Mouse (Mus musculus) thymus, adult 2 months (tissue): ENCODE data around the gene Mtss1l. TPM values are rescaled to one million over a fixed set of nuclear protein-coding genes. Genes with fewer than 3 reads are reported as not detected.
A peak's percentile ranks its signal among the peaks of the same experiment; 100 is the strongest.

Source experiments
- DNase-seq: peaks from one replicate; pipeline ENCODE4 v3.0.0; 2021
- H3K27ac ChIP-seq: fragments of 200-500 bp; 2 replicates; pipeline ENCODE4 v1.5.1; 2012; ENCODE audit warnings: low read length, control low read depth; ENCODE audit not compliant: control insufficient read depth, insufficient read depth
- H3K27me3 ChIP-seq: fragments of 200-500 bp; 2 replicates; pipeline ENCODE4 v1.6.1; 2012; ENCODE audit warnings: mild to moderate bottlenecking, low read length, moderate library complexity, mixed read lengths; ENCODE audit not compliant: control insufficient read depth, insufficient read depth
- H3K36me3 ChIP-seq: fragments of 200-500 bp; 2 replicates; pipeline ENCODE4 v1.6.1; 2012; ENCODE audit warnings: mild to moderate bottlenecking, low read length, moderate library complexity; ENCODE audit not compliant: control insufficient read depth, insufficient read depth
- H3K4me1 ChIP-seq: fragments of 200-500 bp; replicated peaks from 2 replicates; pipeline ENCODE4 v1.6.1; 2012; ENCODE audit warnings: low read length; ENCODE audit not compliant: control insufficient read depth, insufficient read depth
- H3K4me3 ChIP-seq: fragments of 200-500 bp; 2 replicates; pipeline ENCODE4 v1.5.1; 2012; ENCODE audit warnings: mild to moderate bottlenecking, low read length, control low read depth, moderate library complexity; ENCODE audit not compliant: control insufficient read depth, insufficient read depth
- CTCF ChIP-seq: fragments of 200-500 bp; IDR thresholded peaks from 2 replicates; pipeline ENCODE4 v1.5.1; 2012; ENCODE audit warnings: mild to moderate bottlenecking, control low read depth, low read length, moderate library complexity, borderline replicate concordance; ENCODE audit not compliant: control insufficient read depth, poor library complexity, insufficient read depth; ENCODE audit errors: extremely low read depth
- POLR2A ChIP-seq: fragments of 200-500 bp; IDR thresholded peaks from 2 replicates; pipeline ENCODE4 v1.6.1; 2012; ENCODE audit warnings: mild to moderate bottlenecking, low read length, control low read depth, moderate library complexity; ENCODE audit not compliant: control insufficient read depth, poor library complexity, insufficient read depth; ENCODE audit errors: extremely low read depth
- WGBS: fragments of 180-500 bp; shearing (Covaris S2); methylation state at CpG from one replicate; pipeline ENCODE4 v1.1.7; 2018; 5-methylcytosine and 5-hydroxymethylcytosine counted together
- polyA plus RNA-seq: library from polyadenylated mRNA; depleted of rRNA; stranded (reverse); fragments of >200 nt; gene quantifications from 2 replicates; pipeline ENCODE4 v1.2.3, GENCODE M21; 2012

Gene Mtss1l
- polyA plus RNA-seq, 1 experiment = 43.6 TPM

DNA sequence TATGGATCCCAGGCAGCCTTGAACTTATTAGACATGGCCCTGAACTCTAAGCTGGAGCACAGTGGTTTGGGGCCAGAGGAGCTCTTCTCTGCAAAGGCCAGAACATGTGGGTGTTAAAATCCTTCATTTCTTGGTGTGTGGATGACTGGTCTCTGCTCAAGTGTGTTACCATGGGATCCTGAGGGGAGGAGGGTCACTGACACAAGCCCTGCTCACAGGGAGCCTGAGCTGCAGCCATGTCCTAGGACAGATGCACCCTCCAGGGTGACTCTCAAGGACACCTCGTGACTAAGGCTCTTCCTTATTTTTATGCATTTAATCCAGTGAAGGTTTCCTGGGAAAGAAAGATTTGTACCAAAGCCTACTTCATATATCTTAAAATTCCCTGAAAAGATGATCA lies 23.2 kb upstream of the Mtss1l start:
- H3K27ac ChIP-seq = no peak overlapping the region
- no peak for DNase-seq

DNA sequence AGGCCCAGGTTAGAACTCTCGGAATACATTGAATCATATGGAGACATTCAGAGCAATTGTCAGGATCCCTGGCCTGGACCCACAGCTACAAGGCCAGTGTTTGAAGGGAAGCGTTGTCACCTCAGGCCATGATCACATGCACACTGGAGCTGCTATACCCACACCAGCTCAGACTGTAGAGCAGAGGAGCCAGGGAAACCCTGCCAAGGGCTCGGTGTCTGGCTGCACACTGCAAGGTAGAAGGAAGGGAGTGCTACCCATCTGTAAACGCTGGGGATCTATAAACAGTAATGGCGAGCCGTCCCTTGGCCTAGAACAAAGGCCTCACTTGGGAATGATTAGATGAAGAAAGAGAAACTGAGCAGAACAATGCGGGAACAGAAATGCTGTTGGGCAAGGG lies 21.8 kb upstream of the Mtss1l start:
- no peaks in the 10 kb centered on the region for H3K27me3 ChIP-seq
- TF ChIP-seq CTCF = no peak
- no peak for TF ChIP-seq POLR2A
- H3K36me3 ChIP-seq = no peaks in the 10 kb centered on the region
- H3K4me1 ChIP-seq = peaks cover 2% of the 10 kb centered on the region; the same call in 1 of the 2 replicates
- no peak for DNase-seq
- H3K4me3 ChIP-seq = no peak overlapping the region
- H3K27ac ChIP-seq = no peak overlapping the region
- 99% methylated on average over 7 of the region's 7 CpGs for WGBS

More for the DNA sequence above, 23.2 kb upstream of the Mtss1l start:
- Histone ChIP-seq H3K36me3 (no peaks in the 10 kb centered on the region), H3K27me3 (no peaks in the 10 kb centered on the region), H3K4me3 (no peak overlapping the region), H3K4me1 (peaks cover 2% of the 10 kb centered on the region; the same call in 1 of the 2 replicates)
- 59% methylated on average over 1 of the region's 1 CpGs for WGBS
- TF ChIP-seq POLR2A = no peak
- no peak for TF ChIP-seq CTCF

DNA sequence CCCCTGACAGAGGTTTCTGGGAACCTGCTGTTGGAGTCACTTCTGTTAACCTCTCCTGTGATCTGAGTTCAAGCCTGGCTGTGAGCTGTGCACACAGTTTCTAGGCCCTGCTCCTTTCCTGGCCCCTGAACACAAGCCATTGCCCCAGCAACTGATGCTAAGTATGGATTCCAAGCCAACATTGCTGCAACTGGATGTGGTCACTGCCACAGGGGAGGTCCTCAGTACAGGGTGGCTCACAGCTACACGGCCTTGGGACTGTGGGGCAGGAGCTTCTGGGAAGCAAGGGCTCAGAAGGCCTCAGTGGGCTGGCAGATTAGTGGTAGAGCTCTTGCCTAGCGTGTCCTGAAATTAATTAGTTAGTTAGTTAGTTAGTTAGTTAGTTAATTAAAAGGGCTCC lies 20.7 kb upstream of the Mtss1l start:
- Histone ChIP-seq H3K4me1 (peaks cover 2% of the 10 kb centered on the region; the same call in 1 of the 2 replicates), H3K36me3 (no peaks in the 10 kb centered on the region), H3K27me3 (no peaks in the 10 kb centered on the region), H3K27ac (no peak overlapping the region), H3K4me3 (no peak overlapping the region)
- WGBS = 92% methylated on average over 2 of the region's 2 CpGs
- no peak for TF ChIP-seq CTCF
- TF ChIP-seq POLR2A = no peak
- DNase-seq = no peak

DNA sequence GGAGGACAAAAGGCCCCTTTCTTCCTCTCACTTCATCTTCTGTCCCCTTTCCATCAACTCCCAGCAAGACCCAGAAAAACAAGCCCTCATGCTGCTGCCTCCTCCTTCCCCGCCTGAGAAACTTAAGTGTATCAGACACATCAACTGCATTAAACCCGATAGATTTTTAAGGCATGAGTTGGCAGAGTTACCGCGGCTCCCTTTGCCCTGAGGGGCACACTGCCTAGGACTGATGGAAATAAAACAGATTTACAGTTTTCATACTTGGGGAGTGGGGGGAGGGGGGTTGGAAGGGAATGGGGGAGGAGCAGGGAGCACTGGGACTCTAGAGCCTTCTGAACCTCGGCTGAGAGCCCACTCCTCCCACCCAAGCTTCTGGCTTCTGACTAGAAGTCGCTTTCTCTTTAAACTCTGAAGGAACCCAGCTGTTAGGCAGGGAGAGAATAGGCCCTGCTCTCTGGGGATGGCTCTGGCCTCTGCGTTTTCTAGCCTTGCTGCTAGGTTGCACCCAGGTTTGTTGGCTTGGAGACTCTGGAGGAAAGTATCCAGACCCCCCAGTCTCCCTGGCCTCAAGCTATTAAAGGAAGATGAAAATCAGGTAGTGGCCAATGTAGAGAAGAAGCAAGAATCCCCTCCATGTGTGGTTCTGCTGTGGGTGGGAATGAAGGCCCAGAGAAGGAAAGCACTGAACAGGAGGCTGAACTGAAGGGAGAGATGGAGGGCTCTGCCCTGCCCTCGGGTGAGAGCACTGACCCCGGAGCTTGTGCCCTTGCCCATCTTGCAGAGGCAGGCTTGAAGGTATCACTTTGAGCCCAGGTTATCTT lies 18.4 kb upstream of the Mtss1l start:
- DNase-seq = no peak
- no peak overlapping the region for H3K4me3 ChIP-seq
- H3K27ac ChIP-seq = peak overlapping the region; percentile 27; the same call in 1 of the 2 replicates
- 90% methylated on average over 9 of the region's 9 CpGs for WGBS
- H3K36me3 ChIP-seq = no peaks in the 10 kb centered on the region
- H3K4me1 ChIP-seq = peaks cover 2% of the 10 kb centered on the region; the same call in 1 of the 2 replicates
- H3K27me3 ChIP-seq = no peaks in the 10 kb centered on the region
- TF ChIP-seq POLR2A (no peak), CTCF (no peak)

DNA sequence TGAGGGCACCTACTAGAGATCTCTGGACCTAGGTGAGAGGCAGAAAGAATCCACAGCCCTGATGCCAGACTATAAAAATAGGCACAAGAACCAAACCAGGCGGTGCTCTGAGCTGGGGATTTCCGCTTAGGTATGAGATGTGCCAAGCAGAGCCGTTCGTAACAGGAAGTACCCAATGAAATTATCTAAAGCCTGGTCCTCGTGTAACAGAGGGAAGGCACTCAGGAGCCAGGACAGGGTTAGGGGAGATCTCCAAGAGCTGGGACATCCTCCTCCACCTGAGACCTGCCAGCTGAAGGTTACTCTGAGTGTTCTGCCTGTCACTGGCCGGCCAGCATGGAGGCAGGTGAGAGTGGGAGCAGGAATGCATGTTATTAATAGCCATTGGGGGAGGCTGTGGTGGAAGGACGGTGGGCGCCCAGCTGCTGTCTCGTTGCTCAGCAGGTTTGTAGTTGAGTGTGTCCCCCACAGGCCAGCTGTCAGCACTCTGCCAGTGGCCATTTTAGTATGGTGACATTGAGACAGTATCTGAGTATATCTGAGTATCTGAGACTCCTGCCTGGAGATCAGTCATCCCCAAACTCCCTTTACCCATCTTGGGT lies 17.7 kb upstream of the Mtss1l start:
- H3K36me3 ChIP-seq = no peaks in the 10 kb centered on the region
- TF ChIP-seq POLR2A (no peak), CTCF (no peak)
- no peak overlapping the region for H3K4me3 ChIP-seq
- no peak for DNase-seq
- H3K27me3 ChIP-seq = no peaks in the 10 kb centered on the region
- 85% methylated on average over 9 of the region's 9 CpGs for WGBS
- no peak overlapping the region; the same call in 1 of the 2 replicates for H3K27ac ChIP-seq
- H3K4me1 ChIP-seq = no peaks in the 10 kb centered on the region; the same call in 1 of the 2 replicates

DNA sequence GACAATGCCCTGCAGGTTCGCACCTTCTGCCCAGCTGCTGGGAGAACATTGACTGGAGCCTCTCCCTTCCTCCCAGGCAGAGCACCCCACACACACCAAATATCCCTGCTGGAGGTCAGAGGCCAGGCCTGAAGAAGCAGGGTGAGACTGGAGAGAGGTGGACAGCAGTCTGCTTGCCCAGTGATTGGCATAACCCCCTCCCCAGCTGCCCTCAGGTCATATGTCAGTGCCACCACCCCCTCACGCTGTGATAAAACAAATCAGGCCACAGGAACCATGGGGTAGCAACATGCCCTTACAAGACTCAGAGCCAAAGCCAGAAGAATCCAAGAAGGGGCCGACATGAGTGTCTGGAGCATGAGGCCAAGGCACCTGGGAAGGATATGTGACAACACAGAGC lies 17.2 kb upstream of the Mtss1l start:
- no peaks in the 10 kb centered on the region; the same call in 1 of the 2 replicates for H3K4me1 ChIP-seq
- no peak overlapping the region for H3K27ac ChIP-seq
- WGBS = 95% methylated on average over 3 of the region's 3 CpGs

More for the DNA sequence above, 17.2 kb upstream of the Mtss1l start:
- H3K27me3 ChIP-seq = no peaks in the 10 kb centered on the region
- no peaks in the 10 kb centered on the region for H3K36me3 ChIP-seq
- no peak for DNase-seq
- H3K4me3 ChIP-seq = no peak overlapping the region
- no peak for TF ChIP-seq CTCF
- TF ChIP-seq POLR2A = no peak
